Mouse (Mus musculus) cerebellum, adult 9-10 months (tissue): ENCODE data around the gene Adamtsl4.
A peak's percentile ranks its signal among the peaks of the same experiment; 100 is the strongest.

Experiments used
- DNase-seq: peaks from one replicate; pipeline ENCODE4 v3.0.0; 2022

Adamtsl4 gene

GRCm38 (mm10) chr3:95687524-95688421 lies at the start of gene Adamtsl4:
Gene Adamtsl4 (minus strand): TSS chr3:95687917.
- DNase-seq, result peak; percentile 61

GRCm38 (mm10) chr3:95735071-95735670 lies 47.5 kb upstream of the Adamtsl4 start:
- no peak for DNase-seq

GRCm38 (mm10) chr3:95734092-95734702 lies 46.5 kb upstream of the Adamtsl4 start:
- DNase-seq, result no peak

GRCm38 (mm10) chr3:95732744-95733521 lies 45.2 kb upstream of the Adamtsl4 start:
- DNase-seq, result no peak

GRCm38 (mm10) chr3:95732297-95732696 lies 44.6 kb upstream of the Adamtsl4 start:
- no peak for DNase-seq

GRCm38 (mm10) chr3:95731802-95732201 lies 44.1 kb upstream of the Adamtsl4 start:
- no peak for DNase-seq

- DNase-seq, result no peak
Measured at GRCm38 (mm10) chr3:95730431-95730830, 42.7 kb upstream of the Adamtsl4 start.

- no peak for DNase-seq
Measured at GRCm38 (mm10) chr3:95728906-95729305, 41.2 kb upstream of the Adamtsl4 start.

GRCm38 (mm10) chr3:95726696-95727358 lies 39.1 kb upstream of the Adamtsl4 start:
- DNase-seq, result no peak

GRCm38 (mm10) chr3:95725863-95726262 lies 38.1 kb upstream of the Adamtsl4 start:
- no peak for DNase-seq

GRCm38 (mm10) chr3:95722386-95722785 lies 34.7 kb upstream of the Adamtsl4 start:
- no peak for DNase-seq

GRCm38 (mm10) chr3:95718153-95718552 lies 30.4 kb upstream of the Adamtsl4 start:
- DNase-seq, result no peak

GRCm38 (mm10) chr3:95716075-95716474 lies 28.4 kb upstream of the Adamtsl4 start:
- no peak for DNase-seq

- no peak for DNase-seq
Measured at GRCm38 (mm10) chr3:95709967-95710366, 22.2 kb upstream of the Adamtsl4 start.

GRCm38 (mm10) chr3:95709044-95709443 lies 21.3 kb upstream of the Adamtsl4 start:
- DNase-seq, result no peak

GRCm38 (mm10) chr3:95707497-95707896 lies 19.8 kb upstream of the Adamtsl4 start:
- no peak for DNase-seq

- DNase-seq, result no peak
Measured at GRCm38 (mm10) chr3:95706273-95706672, 18.6 kb upstream of the Adamtsl4 start.

GRCm38 (mm10) chr3:95704612-95705011 lies 16.9 kb upstream of the Adamtsl4 start:
- DNase-seq, result no peak

- DNase-seq, result no peak
Measured at GRCm38 (mm10) chr3:95703276-95703675, 15.6 kb upstream of the Adamtsl4 start.

- DNase-seq, result peak; percentile 60
Measured at GRCm38 (mm10) chr3:95701877-95702540, 14.3 kb upstream of the Adamtsl4 start.

GRCm38 (mm10) chr3:95701085-95701484 lies 13.4 kb upstream of the Adamtsl4 start:
- DNase-seq, result no peak

- DNase-seq, result peak; percentile 76
Measured at GRCm38 (mm10) chr3:95700233-95700681, 12.5 kb upstream of the Adamtsl4 start.
